Mouse (Mus musculus) kidney, postnatal 0 days (tissue): Measurements from ENCODE around the gene Parn. TPM values are rescaled to one million over a fixed set of nuclear protein-coding genes. Genes with fewer than 3 reads are reported as not detected.

ENCODE experiments used
- ATAC-seq: fragments of 200-750 bp; cut with Nextera tagmentation; replicated peaks from 2 replicates; pipeline ENCODE4 v1.8.0; 2017; ENCODE audit warnings: low read depth, moderate number of reproducible peaks, moderate TSS enrichment, moderate library complexity; ENCODE audit not compliant: low FRiP score
- DNase-seq: peaks from one replicate; pipeline ENCODE4 v3.0.0-alpha.2; 2016; ENCODE audit warnings: low spot score
- H3K27ac ChIP-seq: fragments of 300-500 bp; sonication (generic); 2 replicates; pipeline ENCODE4 v1.5.1; 2014; ENCODE audit warnings: mild to moderate bottlenecking
- H3K27me3 ChIP-seq: fragments of 300-500 bp; sonication (generic); 2 replicates; pipeline ENCODE4 v1.6.1; 2014; ENCODE audit warnings: low read length, mixed read lengths; ENCODE audit not compliant: insufficient read depth
- H3K36me3 ChIP-seq: fragments of 300-500 bp; sonication (generic); 2 replicates; pipeline ENCODE4 v1.6.1; 2014; ENCODE audit warnings: low read length, mixed read lengths; ENCODE audit not compliant: insufficient read depth
- H3K4me1 ChIP-seq: fragments of 300-500 bp; sonication (generic); replicated peaks from 2 replicates; pipeline ENCODE4 v1.6.1; 2014; ENCODE audit warnings: antibody characterized with exemption, low read length, mixed read lengths; ENCODE audit not compliant: insufficient read depth
- H3K4me2 ChIP-seq: fragments of 300-500 bp; sonication (generic); 2 replicates; pipeline ENCODE4 v1.6.1; 2014; ENCODE audit warnings: mild to moderate bottlenecking, low read length, moderate library complexity, mixed read lengths
- H3K4me3 ChIP-seq: fragments of 300-500 bp; sonication (generic); replicated peaks from 2 replicates; pipeline ENCODE4 v1.5.1; 2014; ENCODE audit warnings: low read depth, low read length
- H3K9ac ChIP-seq: fragments of 300-500 bp; sonication (generic); 2 replicates; pipeline ENCODE4 v1.6.1; 2014; ENCODE audit warnings: low read depth, low read length
- H3K9me3 ChIP-seq: fragments of 300-500 bp; sonication (generic); replicated peaks from 2 replicates; pipeline ENCODE4 v1.6.1; 2016; ENCODE audit warnings: low read length, inconsistent platforms, mixed read lengths
- CTCF ChIP-seq: IDR thresholded peaks from 2 replicates; pipeline ENCODE4 v1.5.1; 2016; ENCODE audit warnings: antibody characterized with exemption, low read depth, mild to moderate bottlenecking, moderate library complexity
- WGBS: fragments of 180-500 bp; shearing (Covaris S2); extraction: QIAGEN DNeasy Blood & Tissue Kit; methylation state at CpG from one replicate; pipeline ENCODE4 v1.1.7; 2014; 5-methylcytosine and 5-hydroxymethylcytosine counted together
- polyA plus RNA-seq: library from polyadenylated mRNA; unstranded; fragments of >200 nt; fragmentation: Nextera tagmentation; extraction: Ambion mirVana; gene quantifications from 2 replicates; pipeline ENCODE4 v1.2.1, GENCODE M21; 2015

The Parn gene
- polyA plus RNA-seq, 1 experiment from 2014 or later: 39.9 TPM

DNA sequence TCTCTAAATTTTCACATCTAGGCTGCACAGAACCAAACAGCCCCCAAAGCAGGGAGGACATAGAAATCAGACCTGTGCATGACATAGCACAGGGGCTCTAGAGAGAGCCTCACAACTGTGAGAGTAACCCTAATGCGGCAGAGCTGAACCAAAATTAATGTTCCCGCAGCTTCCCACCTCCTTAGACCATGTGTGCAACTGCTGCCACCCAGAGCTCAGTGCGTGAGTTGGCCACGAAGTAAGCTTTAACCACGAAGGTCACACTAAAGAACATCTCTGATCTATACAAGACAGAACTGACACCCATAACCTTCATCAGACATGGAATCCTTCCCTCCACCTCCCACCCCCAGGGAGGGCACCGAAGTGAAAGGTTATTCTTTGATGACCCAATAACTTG, 55.9 kb downstream of the Parn start:
- Histone ChIP-seq H3K27ac (no peak overlapping the region), H3K27me3 (no peaks in the 10 kb centered on the region), H3K36me3 (peaks cover 7% of the 10 kb centered on the region; the same call in 1 of the 2 replicates), H3K4me2 (no peak overlapping the region), H3K4me3 (no peak overlapping the region), H3K4me1 (no peaks in the 10 kb centered on the region), H3K9ac (no peak overlapping the region), H3K9me3 (no peaks in the 10 kb centered on the region)
- ATAC-seq (no peak; the same call in 1 of the 2 replicates), DNase-seq (peak; percentile 24)
- WGBS: 76% methylated on average over 6 of the region's 6 CpGs
- TF ChIP-seq CTCF: peak; percentile 52; the same call in 1 of the 2 replicates

DNA sequence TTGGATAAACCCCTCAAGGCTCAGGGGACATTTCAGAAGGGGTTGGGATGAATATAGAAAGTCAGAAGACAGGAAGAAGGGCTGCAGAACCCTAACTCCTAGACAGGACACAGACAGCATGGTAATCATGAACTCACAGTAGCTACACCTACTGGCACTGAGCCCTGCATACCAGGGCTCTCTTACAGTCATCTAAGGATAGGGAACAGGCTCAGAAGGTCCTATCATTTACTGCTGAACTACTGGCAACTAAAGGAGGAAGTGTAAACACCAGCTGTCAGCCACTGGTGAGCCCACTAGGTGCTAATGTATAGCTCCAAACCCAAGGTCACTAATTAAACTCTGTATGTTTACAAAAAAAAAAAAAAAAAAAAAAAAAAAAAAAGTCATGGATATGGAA, 56.6 kb downstream of the Parn start:
- no peak for ATAC-seq
- H3K36me3 ChIP-seq: peaks cover 3% of the 10 kb centered on the region; the same call in 1 of the 2 replicates
- H3K9me3 ChIP-seq: no peaks in the 10 kb centered on the region
- H3K27me3 ChIP-seq: no peaks in the 10 kb centered on the region
- no peaks in the 10 kb centered on the region for H3K4me1 ChIP-seq
- H3K4me2 ChIP-seq: no peak overlapping the region
- H3K4me3 ChIP-seq: no peak overlapping the region
- H3K27ac ChIP-seq: peak overlapping the region; percentile 39
- H3K9ac ChIP-seq: no peak overlapping the region
- peak; percentile 33 for DNase-seq
- TF ChIP-seq CTCF: no peak

DNA sequence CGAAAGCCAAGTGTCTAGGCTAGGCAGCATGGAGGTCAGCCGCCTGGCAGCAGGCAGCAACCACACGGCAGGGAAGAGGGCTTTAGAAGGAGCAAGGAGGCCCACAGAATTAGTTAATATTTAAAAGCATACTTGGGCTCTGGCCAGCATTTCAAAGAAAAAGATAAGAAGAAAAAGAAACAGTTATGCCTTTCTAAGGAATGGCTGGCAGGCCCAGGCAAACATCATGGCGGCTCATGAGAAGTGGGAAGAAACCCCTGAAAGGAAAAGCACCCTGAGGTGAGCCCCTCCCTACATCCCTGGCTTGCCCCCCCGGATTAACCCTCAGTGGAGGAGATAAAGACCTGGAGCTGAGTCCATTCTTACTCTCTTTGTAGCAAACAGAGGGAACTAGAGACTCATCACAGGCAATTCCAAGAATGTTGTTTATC, 57.0 kb downstream of the Parn start:
- no peak for ATAC-seq
- no peaks in the 10 kb centered on the region for H3K27me3 ChIP-seq
- H3K9me3 ChIP-seq: no peaks in the 10 kb centered on the region
- peaks cover 6% of the 10 kb centered on the region; the same call in 1 of the 2 replicates for H3K36me3 ChIP-seq
- peak; percentile 47 for DNase-seq
- peak overlapping the region; percentile 39 for H3K27ac ChIP-seq
- H3K4me1 ChIP-seq: no peaks in the 10 kb centered on the region
- H3K4me3 ChIP-seq: no peak overlapping the region
- WGBS: 59% methylated on average over 5 of the region's 5 CpGs
- H3K4me2 ChIP-seq: no peak overlapping the region
- no peak for TF ChIP-seq CTCF
- no peak overlapping the region for H3K9ac ChIP-seq

DNA sequence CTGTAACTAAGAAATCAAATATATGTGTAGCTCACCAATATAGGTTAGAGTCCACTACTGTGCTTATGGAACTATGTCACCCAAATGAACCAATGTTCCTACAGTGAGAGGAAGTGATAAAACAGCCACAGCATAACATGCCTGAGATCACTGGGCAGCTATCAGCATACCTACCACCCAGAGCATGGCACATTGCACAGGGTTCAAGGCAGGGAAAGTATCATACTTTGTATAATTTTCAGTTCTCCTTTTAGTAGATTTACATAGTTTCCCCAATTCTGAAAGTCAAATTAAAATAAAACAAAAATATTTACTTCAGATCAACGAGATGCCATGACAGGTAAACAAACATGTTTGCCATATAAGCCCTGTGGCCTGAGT, 59.3 kb downstream of the Parn start:
- Histone ChIP-seq H3K4me1 (no peaks in the 10 kb centered on the region), H3K4me3 (no peak overlapping the region), H3K27me3 (no peaks in the 10 kb centered on the region), H3K27ac (no peak overlapping the region), H3K4me2 (no peak overlapping the region), H3K36me3 (peaks cover 15% of the 10 kb centered on the region; the same call in 1 of the 2 replicates), H3K9me3 (no peaks in the 10 kb centered on the region), H3K9ac (no peak overlapping the region)
- WGBS: 94% methylated on average over 1 of the region's 1 CpGs
- TF ChIP-seq CTCF: no peak
- no peak for ATAC-seq
- DNase-seq: no peak

DNA sequence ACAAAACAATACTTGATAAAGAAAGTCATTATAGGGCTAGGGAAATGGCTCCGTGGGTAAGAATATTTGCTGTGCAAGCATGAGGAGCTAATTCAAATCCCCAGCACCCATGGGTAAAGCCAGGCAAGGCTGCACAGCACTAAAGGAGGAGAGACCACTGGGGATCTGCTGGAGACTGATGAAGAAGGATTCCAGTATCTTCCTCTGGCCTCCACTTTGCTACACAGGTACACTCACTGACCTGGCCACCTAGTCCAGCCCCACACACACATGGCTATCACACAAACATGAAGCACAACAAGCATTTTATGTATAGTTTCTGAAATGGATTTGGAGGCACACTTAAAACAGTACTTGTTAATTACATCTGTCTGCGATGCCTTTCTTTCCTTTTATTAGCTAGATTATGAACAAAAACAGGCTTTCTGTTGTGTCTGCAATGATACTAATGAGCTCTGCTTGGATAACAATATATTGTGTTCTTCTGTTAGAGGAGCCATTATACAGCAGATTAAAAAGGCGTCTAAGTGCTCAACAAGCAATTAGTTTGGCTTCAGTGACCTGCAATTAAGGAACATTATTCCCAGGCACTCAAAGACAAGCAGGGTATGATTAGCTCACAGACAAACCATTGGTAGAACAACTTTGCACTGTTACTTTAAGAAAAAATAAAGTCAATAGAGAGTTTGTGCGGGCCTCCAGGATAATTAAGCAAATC, 59.8 kb downstream of the Parn start:
- H3K4me1 ChIP-seq: no peaks in the 10 kb centered on the region
- H3K27ac ChIP-seq: no peak overlapping the region
- TF ChIP-seq CTCF: no peak
- H3K9me3 ChIP-seq: no peaks in the 10 kb centered on the region
- no peak overlapping the region for H3K9ac ChIP-seq
- no peaks in the 10 kb centered on the region for H3K27me3 ChIP-seq
- H3K4me2 ChIP-seq: no peak overlapping the region
- ATAC-seq (no peak), DNase-seq (no peak)
- H3K36me3 ChIP-seq: peaks cover 15% of the 10 kb centered on the region; the same call in 1 of the 2 replicates
- WGBS: 75% methylated on average over 4 of the region's 4 CpGs
- H3K4me3 ChIP-seq: no peak overlapping the region

DNA sequence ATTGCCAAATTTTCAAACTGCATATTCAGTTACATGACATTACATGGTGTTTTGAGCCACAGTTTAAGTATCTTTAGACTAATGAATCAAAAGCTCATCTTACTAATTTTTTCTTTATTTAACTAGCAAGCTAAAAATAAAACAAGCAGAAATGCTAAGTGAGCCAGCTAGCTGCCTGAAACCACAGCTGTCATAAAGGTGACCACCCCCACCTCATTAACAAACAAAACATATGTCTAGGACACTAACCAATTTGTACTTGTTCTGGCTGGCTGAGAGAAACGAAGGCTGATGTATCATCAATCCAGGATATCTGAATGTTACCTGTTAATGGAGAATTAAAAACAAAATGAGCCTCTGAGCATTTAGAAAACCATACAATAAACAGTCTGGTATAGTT, 65.2 kb downstream of the Parn start:
- Histone ChIP-seq H3K9ac (no peak overlapping the region), H3K4me1 (no peaks in the 10 kb centered on the region), H3K9me3 (no peaks in the 10 kb centered on the region), H3K36me3 (peaks cover 18% of the 10 kb centered on the region; the same call in 1 of the 2 replicates), H3K4me2 (no peak overlapping the region), H3K4me3 (no peak overlapping the region), H3K27me3 (no peaks in the 10 kb centered on the region), H3K27ac (no peak overlapping the region)
- WGBS: 51% methylated on average over 1 of the region's 1 CpGs
- ATAC-seq (no peak), DNase-seq (no peak)
- no peak for TF ChIP-seq CTCF
